Mouse (Mus musculus) liver, embryonic 12.5 days (tissue): ENCODE measurements at regions not wholly inside any gene's neighbourhood (a gene's known extent, or its start where the extent isn't known, plus 50 kb on each side); places are given as distances from the start of the nearest gene placed in this dataset.

Experiments used
- ATAC-seq: fragments of 200-750 bp; cut with Nextera tagmentation; 2 replicates; pipeline ENCODE4 v1.8.0; 2017; ENCODE audit warnings: moderate number of reproducible peaks, mild to moderate bottlenecking, moderate library complexity
- H3K27ac ChIP-seq: fragments of 300-500 bp; sonication (generic); 2 replicates; pipeline ENCODE4 v1.5.1; 2016; ENCODE audit warnings: mild to moderate bottlenecking
- H3K27me3 ChIP-seq: fragments of 300-500 bp; sonication (generic); replicated peaks from 2 replicates; pipeline ENCODE4 v1.6.1; 2016; ENCODE audit warnings: mild to moderate bottlenecking, moderate library complexity
- H3K36me3 ChIP-seq: fragments of 300-500 bp; sonication (generic); 2 replicates; pipeline ENCODE4 v1.6.1; 2016; ENCODE audit warnings: mild to moderate bottlenecking, moderate library complexity
- H3K4me1 ChIP-seq: fragments of 300-500 bp; sonication (generic); 2 replicates; pipeline ENCODE4 v1.6.1; 2016
- H3K4me2 ChIP-seq: fragments of 300-500 bp; sonication (generic); 2 replicates; pipeline ENCODE4 v1.6.1; 2016; ENCODE audit warnings: mild to moderate bottlenecking, moderate library complexity
- H3K4me3 ChIP-seq: fragments of 300-500 bp; sonication (generic); 2 replicates; pipeline ENCODE4 v1.5.1; 2016; ENCODE audit warnings: mild to moderate bottlenecking, moderate library complexity
- H3K9ac ChIP-seq: fragments of 300-500 bp; sonication (generic); 2 replicates; pipeline ENCODE4 v1.6.1; 2016; ENCODE audit warnings: mild to moderate bottlenecking, moderate library complexity
- H3K9me3 ChIP-seq: fragments of 300-500 bp; sonication (generic); replicated peaks from 2 replicates; pipeline ENCODE4 v1.6.1; 2016; ENCODE audit warnings: mild to moderate bottlenecking, moderate library complexity
- WGBS: fragments of 180-500 bp; shearing (Covaris S2); methylation state at CpG from one replicate; pipeline ENCODE4 v1.1.7; 2016; ENCODE audit not compliant: insufficient replicate concordance; 5-methylcytosine and 5-hydroxymethylcytosine counted together

DNA sequence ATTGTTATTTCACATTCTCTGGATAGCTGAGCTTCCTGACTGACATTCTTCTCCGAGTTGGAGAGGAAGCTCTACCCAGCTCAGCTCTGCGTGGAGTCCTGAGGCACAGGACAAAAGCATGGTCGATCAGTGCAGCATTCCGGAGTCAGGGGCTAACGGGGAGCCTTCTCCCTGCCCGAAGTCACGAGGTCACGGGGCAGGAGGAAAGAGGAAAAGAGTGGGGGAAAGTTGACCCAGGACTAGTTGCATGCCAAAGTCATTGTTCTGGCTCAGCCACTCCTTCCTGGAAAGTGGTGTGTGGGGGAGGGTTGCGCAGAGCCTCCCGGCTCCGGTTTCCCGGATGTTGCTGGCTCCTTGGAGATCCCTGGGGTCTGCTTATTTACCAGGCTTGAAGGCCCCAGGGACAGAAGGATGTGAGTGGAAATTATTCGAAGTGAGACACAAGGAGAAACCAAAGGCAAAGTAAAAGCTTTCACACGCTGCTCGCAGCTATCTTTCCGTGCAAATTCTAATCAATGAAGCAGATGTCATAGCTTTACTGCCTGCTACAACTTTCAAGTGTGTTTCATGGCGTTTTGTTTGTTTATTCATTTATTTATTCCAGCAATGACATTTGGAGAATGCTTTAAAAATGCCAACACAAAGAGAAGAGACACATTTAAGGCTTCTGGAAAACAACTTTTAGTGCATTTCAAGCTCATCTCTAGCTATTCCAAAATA lies 221.8 kb downstream of the Fam43a start:
- ATAC-seq, result no peak
- H3K27me3 ChIP-seq, result no peaks in the 10 kb centered on the region
- no peak overlapping the region for H3K9ac ChIP-seq
- no peaks in the 10 kb centered on the region for H3K36me3 ChIP-seq
- H3K4me2 ChIP-seq, result peak overlapping the region; percentile 34
- H3K4me3 ChIP-seq, result peak overlapping the region; percentile 12
- H3K4me1 ChIP-seq, result peaks cover 8% of the 10 kb centered on the region; the same call in 1 of the 2 replicates
- 0 out of 2 replicates have a peak overlapping the region, but pooled peaks have one; percentile 0 for H3K27ac ChIP-seq
- WGBS, result 9% methylated on average over 17 of the region's 17 CpGs
- H3K9me3 ChIP-seq, result no peaks in the 10 kb centered on the region

DNA sequence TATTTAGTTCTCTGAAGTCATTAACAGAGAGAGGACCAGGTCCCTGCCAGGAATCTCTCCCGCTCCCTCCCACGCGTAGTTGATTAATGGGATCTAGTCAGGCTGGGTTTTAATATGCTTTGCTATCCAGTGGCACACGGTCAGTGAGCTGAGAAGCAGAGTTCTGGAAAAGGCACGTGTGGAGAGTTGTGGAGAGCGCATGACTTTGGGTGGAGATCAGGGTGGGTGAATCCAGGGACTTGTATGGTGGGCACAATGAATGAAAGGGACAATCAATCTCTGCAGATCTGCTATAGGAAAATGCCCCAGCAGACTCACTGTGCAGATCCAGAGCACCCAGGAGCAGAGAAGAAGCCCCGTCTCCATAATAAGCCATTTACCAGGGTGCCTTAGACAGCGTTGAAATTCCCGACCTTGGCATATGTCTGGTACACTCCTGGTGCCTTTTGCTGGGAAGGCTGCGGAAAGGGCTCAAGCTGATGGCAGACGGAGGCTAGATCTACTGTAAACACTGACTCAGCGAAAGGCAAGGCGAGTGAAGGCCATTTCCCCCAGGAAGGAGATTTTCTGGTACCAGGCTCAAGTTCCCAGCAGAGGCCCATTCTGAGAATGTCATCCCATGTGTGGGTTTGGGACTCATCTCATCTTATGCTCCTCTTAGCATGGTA lies 222.5 kb downstream of the Fam43a start:
- Histone ChIP-seq H3K4me2 (no peak overlapping the region), H3K9ac (no peak overlapping the region), H3K27me3 (no peaks in the 10 kb centered on the region), H3K4me1 (peaks cover 8% of the 10 kb centered on the region; the same call in 1 of the 2 replicates), H3K9me3 (no peaks in the 10 kb centered on the region), H3K36me3 (no peaks in the 10 kb centered on the region), H3K27ac (no peak overlapping the region), H3K4me3 (no peak overlapping the region)
- ATAC-seq, result no peak
- 62% methylated on average over 13 of the region's 13 CpGs for WGBS

DNA sequence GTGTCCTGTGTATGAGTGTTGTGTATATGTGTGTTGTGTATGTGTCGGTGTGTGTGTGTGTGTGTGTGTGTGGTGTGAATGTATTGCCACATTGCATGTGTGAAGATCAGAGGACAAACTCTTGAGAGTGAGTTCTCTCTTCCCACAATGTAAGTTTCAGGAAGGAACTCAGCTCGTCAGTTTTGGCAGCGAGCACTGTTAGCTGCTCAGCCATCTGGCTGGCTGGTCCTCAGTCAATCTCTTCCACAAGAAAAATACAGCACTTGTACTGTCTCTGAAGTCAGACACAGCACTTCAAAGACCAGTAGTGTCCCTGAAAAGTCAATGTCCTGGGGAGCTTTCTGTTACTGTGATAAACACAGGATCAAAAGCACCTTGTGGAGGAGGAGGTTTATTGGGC lies 226.6 kb downstream of the Fam43a start:
- no peak overlapping the region for H3K4me2 ChIP-seq
- H3K27ac ChIP-seq, result no peak overlapping the region
- no peaks in the 10 kb centered on the region for H3K9me3 ChIP-seq
- H3K27me3 ChIP-seq, result no peaks in the 10 kb centered on the region
- H3K4me1 ChIP-seq, result peaks cover 8% of the 10 kb centered on the region; the same call in 1 of the 2 replicates
- 49% methylated on average over 3 of the region's 3 CpGs for WGBS
- no peak overlapping the region for H3K9ac ChIP-seq
- ATAC-seq, result no peak
- no peaks in the 10 kb centered on the region for H3K36me3 ChIP-seq
- no peak overlapping the region for H3K4me3 ChIP-seq

DNA sequence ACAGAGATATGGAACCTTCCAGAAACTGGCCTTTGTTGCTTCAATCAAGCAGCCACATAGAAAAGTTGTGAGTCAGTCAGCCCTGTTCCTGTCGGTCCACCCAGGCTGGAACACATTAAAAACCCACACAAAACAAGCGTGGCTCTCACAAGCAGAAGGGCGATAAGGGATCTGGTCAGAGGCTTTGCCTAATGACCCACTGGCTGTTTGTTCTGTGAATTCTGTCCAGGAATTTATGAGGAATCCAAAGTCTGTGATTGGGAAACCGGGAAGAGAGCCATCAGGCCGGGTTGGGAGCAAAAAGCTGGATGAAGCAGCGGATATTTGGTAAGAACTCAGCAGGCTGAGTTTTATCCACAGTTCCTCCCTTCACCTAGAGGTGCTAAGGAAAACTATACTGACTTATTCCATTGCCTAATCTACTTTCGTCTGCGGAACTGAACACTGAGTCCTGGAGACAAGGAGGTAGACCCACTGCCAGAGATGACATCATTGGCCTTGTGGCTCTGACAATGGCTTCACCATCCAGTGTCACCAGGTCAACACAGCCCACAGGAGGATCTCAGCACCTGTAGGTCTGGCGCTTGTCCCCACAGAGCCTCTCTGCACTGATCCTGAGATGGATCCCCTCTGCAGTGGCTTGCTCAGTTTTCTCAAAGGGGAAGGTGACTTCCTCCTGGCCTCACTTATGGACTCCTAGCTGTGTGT lies 228.5 kb downstream of the Fam43a start:
- ATAC-seq, result no peak
- H3K27me3 ChIP-seq, result no peaks in the 10 kb centered on the region

DNA sequence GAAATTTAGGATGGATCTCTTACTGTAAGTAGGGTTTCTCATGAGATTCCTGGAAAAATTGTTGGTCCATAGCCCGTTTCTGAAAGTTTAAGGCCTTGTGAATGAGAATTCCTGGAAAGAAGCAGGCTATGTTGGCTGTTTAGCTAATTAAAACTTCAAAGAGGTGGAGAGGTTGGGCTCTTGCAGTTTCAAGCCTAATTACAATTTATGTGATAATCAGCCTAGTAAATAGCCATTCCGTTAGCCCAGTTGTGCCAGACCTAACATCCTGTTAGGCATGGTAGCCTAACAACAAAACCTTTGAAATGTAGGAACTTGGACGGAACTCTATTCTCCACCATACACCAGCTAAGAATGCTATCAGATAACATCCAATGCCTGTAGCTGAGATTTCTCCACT lies 235.0 kb downstream of the Fam43a start:
- Histone ChIP-seq H3K9ac (no peak overlapping the region), H3K27ac (no peak overlapping the region), H3K36me3 (no peaks in the 10 kb centered on the region), H3K4me1 (no peaks in the 10 kb centered on the region), H3K4me2 (no peak overlapping the region), H3K27me3 (no peaks in the 10 kb centered on the region), H3K4me3 (no peak overlapping the region), H3K9me3 (0 out of 2 replicates have a peak, but pooled peaks cover 4% of the 10 kb centered on the region)
- 62% methylated on average over 3 of the region's 3 CpGs for WGBS
- no peak for ATAC-seq

More for the DNA sequence above, 228.5 kb downstream of the Fam43a start:
- H3K9me3 ChIP-seq, result 0 out of 2 replicates have a peak, but pooled peaks cover 4% of the 10 kb centered on the region
- WGBS, result 62% methylated on average over 9 of the region's 9 CpGs
- no peaks in the 10 kb centered on the region for H3K4me1 ChIP-seq
- H3K4me3 ChIP-seq, result no peak overlapping the region
- no peak overlapping the region for H3K9ac ChIP-seq
- H3K36me3 ChIP-seq, result no peaks in the 10 kb centered on the region
- H3K4me2 ChIP-seq, result no peak overlapping the region
- H3K27ac ChIP-seq, result no peak overlapping the region

DNA sequence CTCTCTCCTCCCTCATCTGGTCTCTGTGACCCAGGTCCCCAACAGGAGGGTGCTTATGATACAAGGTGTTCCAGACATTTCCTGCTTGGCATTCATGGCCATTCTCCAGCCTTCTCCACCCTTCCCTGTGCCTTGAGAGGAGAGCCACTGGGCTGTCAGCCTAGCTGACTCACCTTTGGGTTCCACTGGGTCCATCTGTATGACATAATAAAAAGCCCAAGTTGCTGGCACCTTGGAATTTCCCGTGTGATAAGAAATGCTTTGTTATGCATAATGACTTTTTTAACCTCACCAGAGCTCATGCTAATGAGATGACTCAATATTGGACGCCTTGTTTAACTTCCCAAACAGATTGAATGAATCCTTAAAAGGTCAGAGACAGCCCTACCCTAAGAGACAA lies 236.2 kb downstream of the Fam43a start:
- H3K27ac ChIP-seq, result no peak overlapping the region
- H3K36me3 ChIP-seq, result no peaks in the 10 kb centered on the region
- no peaks in the 10 kb centered on the region for H3K27me3 ChIP-seq
- 34% methylated on average over 2 of the region's 2 CpGs for WGBS
- H3K4me3 ChIP-seq, result no peak overlapping the region
- no peak for ATAC-seq
- no peak overlapping the region for H3K9ac ChIP-seq
- H3K4me1 ChIP-seq, result no peaks in the 10 kb centered on the region
- H3K4me2 ChIP-seq, result no peak overlapping the region
- H3K9me3 ChIP-seq, result 0 out of 2 replicates have a peak, but pooled peaks cover 4% of the 10 kb centered on the region

DNA sequence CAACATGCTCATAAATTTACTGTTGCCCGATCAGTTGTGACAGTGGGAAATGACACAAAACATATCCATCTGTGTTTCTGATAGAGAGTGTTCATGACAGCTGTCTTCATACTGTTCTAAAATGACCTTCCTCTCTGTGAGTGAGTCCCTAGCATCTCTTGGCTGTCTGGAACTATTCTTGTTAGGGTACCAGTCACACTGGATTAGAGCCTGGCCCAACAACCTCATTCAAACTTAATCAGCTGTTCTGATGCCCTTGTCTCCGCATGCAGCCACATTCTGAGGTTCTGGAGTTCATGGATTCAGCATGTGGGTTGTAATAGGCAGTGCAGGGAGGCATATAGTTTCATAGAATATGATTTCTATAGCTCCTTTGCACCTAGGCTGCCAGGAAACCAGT lies 238.4 kb downstream of the Xxylt1 start:
- Histone ChIP-seq H3K27ac (no peak overlapping the region), H3K4me1 (no peaks in the 10 kb centered on the region), H3K4me2 (no peak overlapping the region), H3K4me3 (no peak overlapping the region), H3K36me3 (no peaks in the 10 kb centered on the region), H3K27me3 (no peaks in the 10 kb centered on the region), H3K9me3 (no peaks in the 10 kb centered on the region; the same call in 1 of the 2 replicates), H3K9ac (no peak overlapping the region)
- 61% methylated on average over 2 of the region's 2 CpGs for WGBS
- ATAC-seq, result no peak

DNA sequence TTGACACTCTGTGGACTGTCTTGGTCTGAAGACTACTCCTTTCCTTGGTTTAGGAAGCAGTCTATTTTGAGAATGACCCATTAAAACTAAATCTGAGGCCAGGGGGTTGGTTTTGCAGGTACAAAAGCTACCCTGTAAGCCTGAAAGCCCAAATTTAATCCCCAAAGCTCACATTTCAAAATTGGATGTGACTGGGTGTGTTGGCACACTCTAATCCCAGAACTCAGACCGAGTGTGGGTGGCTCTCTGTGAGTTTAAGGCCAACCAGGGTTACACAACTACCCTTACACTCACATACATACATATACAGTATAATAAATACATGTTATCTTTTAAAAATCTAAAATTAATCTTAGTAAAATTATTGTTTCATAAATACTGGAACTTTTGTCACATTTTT lies 228.6 kb downstream of the Xxylt1 start:
- no peak for ATAC-seq

DNA sequence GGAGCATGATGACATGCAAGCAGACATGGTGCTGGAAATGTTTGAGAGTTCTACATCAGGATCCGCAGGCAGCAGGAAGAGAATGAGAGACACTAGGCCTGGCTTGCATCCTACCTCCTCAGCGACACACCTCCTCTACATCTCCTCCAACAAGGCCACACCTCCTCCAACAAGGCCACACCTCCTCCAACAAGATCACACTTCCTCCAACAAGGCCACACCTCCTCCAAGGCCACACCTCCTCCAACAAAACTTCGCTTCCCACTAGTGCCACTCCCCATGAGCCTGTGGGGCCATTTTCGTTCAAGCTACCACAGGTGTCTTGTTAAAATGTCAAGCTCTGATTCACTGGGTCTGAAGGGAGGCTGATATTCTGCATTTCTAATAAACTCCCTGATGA lies 226.5 kb downstream of the Xxylt1 start:
- H3K4me1 ChIP-seq, result no peaks in the 10 kb centered on the region
- no peak overlapping the region for H3K9ac ChIP-seq
- ATAC-seq, result no peak
- H3K4me3 ChIP-seq, result no peak overlapping the region
- no peaks in the 10 kb centered on the region for H3K9me3 ChIP-seq
- no peak overlapping the region for H3K27ac ChIP-seq
- WGBS, result 58% methylated on average over 4 of the region's 4 CpGs
- no peaks in the 10 kb centered on the region for H3K27me3 ChIP-seq
- H3K36me3 ChIP-seq, result no peaks in the 10 kb centered on the region
- no peak overlapping the region for H3K4me2 ChIP-seq

More for the DNA sequence above, 228.6 kb downstream of the Xxylt1 start:
- Histone ChIP-seq H3K27ac (no peak overlapping the region), H3K9me3 (no peaks in the 10 kb centered on the region), H3K4me1 (no peaks in the 10 kb centered on the region), H3K9ac (no peak overlapping the region), H3K4me2 (no peak overlapping the region), H3K36me3 (no peaks in the 10 kb centered on the region), H3K27me3 (no peaks in the 10 kb centered on the region), H3K4me3 (no peak overlapping the region)
- 39% methylated on average over 1 of the region's 1 CpGs for WGBS

DNA sequence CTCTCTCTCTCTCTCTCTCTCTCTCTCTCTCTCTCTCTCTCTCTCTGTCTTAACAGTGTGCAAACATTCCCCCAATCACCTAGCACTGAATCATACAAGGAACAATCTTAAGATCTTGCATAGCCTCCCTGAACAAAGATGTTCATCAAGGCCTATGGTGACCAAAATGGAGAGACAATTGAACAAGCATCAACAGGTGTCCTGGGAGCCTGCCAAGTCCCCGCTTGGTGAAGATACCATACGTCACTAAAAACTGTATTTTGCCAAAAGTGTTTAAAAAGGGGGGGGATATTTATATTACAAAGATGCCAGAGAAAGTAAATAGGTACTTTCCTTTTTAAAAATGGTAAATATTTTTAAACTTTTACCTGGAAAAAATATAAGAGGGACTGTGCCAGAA lies 223.6 kb downstream of the Xxylt1 start:
- Histone ChIP-seq H3K9ac (no peak overlapping the region), H3K27ac (no peak overlapping the region), H3K36me3 (no peaks in the 10 kb centered on the region), H3K4me3 (no peak overlapping the region), H3K9me3 (no peaks in the 10 kb centered on the region), H3K4me2 (no peak overlapping the region), H3K4me1 (no peaks in the 10 kb centered on the region), H3K27me3 (no peaks in the 10 kb centered on the region)
- 72% methylated on average over 2 of the region's 2 CpGs for WGBS
- ATAC-seq, result no peak

DNA sequence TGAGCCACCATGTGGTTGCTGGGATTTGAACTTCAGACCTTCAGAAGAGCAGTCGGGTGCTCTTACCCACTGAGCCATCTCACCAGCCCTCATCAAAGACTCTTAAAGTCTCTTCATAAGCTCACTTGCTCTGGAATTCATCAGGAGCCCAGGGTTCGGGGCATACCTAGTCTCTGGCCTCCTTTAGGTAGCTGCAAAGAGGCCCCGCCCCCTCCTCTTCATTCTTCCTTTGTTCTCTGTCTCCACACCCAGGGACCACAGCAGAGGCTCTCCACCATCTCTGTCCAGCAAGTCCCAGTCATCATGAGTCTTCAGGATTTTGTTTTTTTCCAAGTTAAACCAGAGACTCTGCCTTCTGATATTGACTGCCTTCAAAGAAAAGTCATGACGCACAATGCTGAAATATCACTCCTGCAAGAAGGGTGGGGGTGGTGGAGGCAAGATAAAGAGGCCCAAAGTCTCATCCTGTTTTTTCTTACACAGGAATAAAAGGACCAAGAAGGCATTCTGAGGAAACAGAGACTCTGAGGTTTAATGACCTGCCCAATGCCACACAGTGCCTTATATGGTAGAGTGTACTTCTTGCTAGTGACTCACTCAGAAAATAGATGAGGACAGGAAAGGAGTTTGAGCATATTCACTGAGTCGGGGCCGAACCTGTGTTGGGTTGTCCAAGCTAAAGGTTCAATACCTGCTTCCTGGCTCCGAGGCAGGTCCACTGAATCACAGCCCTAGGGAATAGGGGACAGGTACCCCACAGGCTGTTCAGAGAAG lies 211.9 kb downstream of the Xxylt1 start:
- peaks cover 32% of the 10 kb centered on the region for H3K4me1 ChIP-seq
- H3K27ac ChIP-seq, result 0 out of 2 replicates have a peak overlapping the region, but pooled peaks have one; percentile 50
- peaks cover 4% of the 10 kb centered on the region; the same call in 1 of the 2 replicates for H3K9me3 ChIP-seq
- H3K4me2 ChIP-seq, result peak overlapping the region; percentile 47
- H3K9ac ChIP-seq, result no peak overlapping the region
- H3K36me3 ChIP-seq, result no peaks in the 10 kb centered on the region
- 70% methylated on average over 7 of the region's 7 CpGs for WGBS
- no peaks in the 10 kb centered on the region for H3K27me3 ChIP-seq
- no peak for ATAC-seq
- H3K4me3 ChIP-seq, result no peak overlapping the region
